Mouse (Mus musculus): ENCODE results near the gene 5430419D17Rik.

DNA sequence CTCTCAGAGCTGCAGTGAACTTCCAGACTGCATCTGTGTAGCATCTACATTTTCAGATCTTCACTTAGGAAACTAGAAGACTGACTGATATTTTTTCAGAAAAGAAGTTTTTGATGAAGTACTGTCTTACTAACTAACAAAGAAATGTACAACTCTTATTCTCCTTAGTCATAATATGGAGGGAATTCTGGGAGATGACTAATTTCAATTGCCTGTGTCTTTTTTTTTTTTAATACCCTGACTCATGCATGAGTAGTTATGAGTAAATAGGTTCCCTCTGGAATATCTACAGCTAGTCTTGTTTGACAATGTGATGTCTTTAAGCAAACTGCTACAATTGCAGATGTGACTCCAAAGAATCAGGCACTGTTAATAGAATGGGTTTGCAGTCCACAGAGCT, 61.9 kb downstream of the 5430419D17Rik start:
- TF ChIP-seq CTCF (IDR thresholded peaks at IDR 0.05; ENCODE audit: borderline replicate concordance, extremely low read depth, insufficient read depth, insufficient read length), result no peak
- no peak for TF ChIP-seq POLR2A (IDR thresholded peaks at IDR 0.05; ENCODE audit: borderline replicate concordance, extremely low read depth, insufficient read depth, insufficient read length, poor library complexity, severe bottlenecking)

All from brain, embryonic 14.5 days (tissue).